Mouse (Mus musculus): ENCODE results near the gene Ippk. TPM values are rescaled to one million over a fixed set of nuclear protein-coding genes. Genes with fewer than 3 reads are reported as not detected.

Gene Ippk
- polyA plus RNA-seq, 1 experiment from 2014 or later: 14.1 TPM

GRCm38 (mm10) chr13:49478851-49479374, 57.9 kb downstream of the Ippk start:
- DNase-seq (ENCODE audit: low read depth, low spot score) (no peak), ATAC-seq (no peak)
- no peaks in the 10 kb centered on the region for H3K27me3 ChIP-seq
- no peak for TF ChIP-seq CTCF (IDR thresholded peaks at IDR 0.05)
- in situ Hi-C loops (cut with MboI; ENCODE audit: low pct_unique_long_range_greater_than_20kb): no loop called here
- ChIA-PET CTCF (interaction anchor here (1.9 to 4.9 kb wide), 2 partner anchors 11 kb away, joined by 7 to 21 read pairs; no protein-coding TSS in a partner anchor), POLR2A (no interaction called here)

DNA sequence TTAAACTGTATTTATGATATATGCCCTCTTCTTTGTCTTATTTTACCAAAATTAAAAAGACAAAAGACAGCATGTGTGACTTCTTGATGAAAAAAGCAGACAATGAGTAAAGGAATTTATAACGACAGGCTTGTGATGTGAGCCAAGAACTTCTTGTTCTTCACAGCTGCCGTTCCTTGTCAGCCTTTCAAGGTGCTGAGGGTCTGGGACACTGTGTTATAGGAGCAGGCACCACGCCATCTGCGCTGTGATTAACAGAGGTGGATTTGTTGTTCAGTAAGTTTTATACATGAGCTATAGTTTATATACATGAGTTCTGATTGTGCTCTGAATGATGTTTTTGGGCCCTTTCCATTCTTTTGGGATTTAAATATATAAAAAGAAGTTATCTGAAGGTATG, 58.4 kb downstream of the Ippk start:
- ChIA-PET CTCF (interaction anchor here (1.9 to 4.9 kb wide), 2 partner anchors 10 to 11 kb away, joined by 7 to 21 read pairs; no protein-coding TSS in a partner anchor), POLR2A (no interaction called here)
- H3K27me3 ChIP-seq: no peaks in the 10 kb centered on the region
- in situ Hi-C loops (cut with MboI; ENCODE audit: low pct_unique_long_range_greater_than_20kb): no loop called here
- TF ChIP-seq CTCF (IDR thresholded peaks at IDR 0.05): no peak
- no peak for ATAC-seq
- DNase-seq (ENCODE audit: low read depth, low spot score): no peak

- no peak for ATAC-seq
- no peak for TF ChIP-seq CTCF (IDR thresholded peaks at IDR 0.05)
- DNase-seq (ENCODE audit: low read depth, low spot score): no peak
- in situ Hi-C loops (cut with MboI; ENCODE audit: low pct_unique_long_range_greater_than_20kb): no loop called here
- H3K27me3 ChIP-seq: no peaks in the 10 kb centered on the region
- ChIA-PET CTCF (interaction anchor here (1.9 to 4.9 kb wide), 2 partner anchors 10 to 12 kb away, joined by 7 to 21 read pairs; no protein-coding TSS in a partner anchor), POLR2A (no interaction called here)
Observed at GRCm38 (mm10) chr13:49480057-49480456, 59.0 kb downstream of the Ippk start.

DNA sequence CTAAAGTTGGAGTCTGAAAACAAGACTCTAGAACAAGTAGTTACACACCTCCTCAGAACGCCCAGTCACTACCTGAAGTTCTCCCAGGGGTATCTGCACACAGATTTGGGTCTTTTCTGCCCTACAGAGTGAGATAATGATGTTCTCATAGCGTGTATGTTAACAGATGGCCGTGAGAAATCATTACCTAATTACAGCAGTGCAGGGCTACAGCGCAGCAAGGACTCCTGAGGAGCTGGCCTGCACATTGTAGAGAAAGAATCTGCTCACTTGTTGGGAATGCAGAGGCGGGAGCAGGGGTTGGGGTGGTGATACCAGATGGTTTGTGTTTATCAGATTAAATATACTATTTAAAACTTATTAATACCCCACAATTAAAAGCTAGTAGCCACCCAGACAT, 59.5 kb downstream of the Ippk start:
- TF ChIP-seq CTCF (IDR thresholded peaks at IDR 0.05): no peak
- ChIA-PET CTCF (interaction anchor here (1.5 to 4.9 kb wide), 2 partner anchors 12 kb away, joined by 5 to 21 read pairs; partner anchors contain the start of gene Tes3-ps), POLR2A (interaction anchor here (0.9 kb wide), 1 partner anchor 19 kb away, joined by 3 read pairs; no protein-coding TSS in a partner anchor)
- DNase-seq (ENCODE audit: low read depth, low spot score) (no peak), ATAC-seq (no peak)
- in situ Hi-C loops (cut with MboI; ENCODE audit: low pct_unique_long_range_greater_than_20kb): no loop called here
- H3K27me3 ChIP-seq: no peaks in the 10 kb centered on the region

DNA sequence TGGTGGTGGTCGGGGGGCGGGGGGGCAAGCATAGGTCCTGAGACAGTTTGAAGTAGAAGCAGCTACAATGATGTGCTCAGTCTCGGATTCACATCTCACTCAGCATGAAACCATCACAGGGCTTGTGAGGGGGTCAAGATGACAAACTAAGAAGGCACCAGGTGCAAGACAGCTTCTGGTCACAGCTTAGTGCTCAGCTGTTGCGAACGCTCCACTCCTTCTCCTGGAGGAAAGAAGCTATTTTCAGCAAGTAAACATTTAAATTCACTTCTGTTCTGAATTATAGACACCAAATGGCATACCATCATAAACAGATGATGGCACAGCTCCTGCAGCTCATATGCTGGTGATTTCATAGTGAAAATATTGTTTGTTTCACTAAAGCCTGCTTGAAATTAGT, 64.3 kb downstream of the Ippk start:
- in situ Hi-C loops (cut with MboI; ENCODE audit: low pct_unique_long_range_greater_than_20kb): no loop called here
- DNase-seq (ENCODE audit: low read depth, low spot score) (no peak), ATAC-seq (no peak)
- CTCF ChIA-PET: interaction anchor here (1.0 kb wide), 1 partner anchor 16 kb away, joined by 3 read pairs; no protein-coding TSS in a partner anchor
- no peak for TF ChIP-seq CTCF (IDR thresholded peaks at IDR 0.05)
- POLR2A ChIA-PET: no interaction called here
- no peaks in the 10 kb centered on the region for H3K27me3 ChIP-seq

DNA sequence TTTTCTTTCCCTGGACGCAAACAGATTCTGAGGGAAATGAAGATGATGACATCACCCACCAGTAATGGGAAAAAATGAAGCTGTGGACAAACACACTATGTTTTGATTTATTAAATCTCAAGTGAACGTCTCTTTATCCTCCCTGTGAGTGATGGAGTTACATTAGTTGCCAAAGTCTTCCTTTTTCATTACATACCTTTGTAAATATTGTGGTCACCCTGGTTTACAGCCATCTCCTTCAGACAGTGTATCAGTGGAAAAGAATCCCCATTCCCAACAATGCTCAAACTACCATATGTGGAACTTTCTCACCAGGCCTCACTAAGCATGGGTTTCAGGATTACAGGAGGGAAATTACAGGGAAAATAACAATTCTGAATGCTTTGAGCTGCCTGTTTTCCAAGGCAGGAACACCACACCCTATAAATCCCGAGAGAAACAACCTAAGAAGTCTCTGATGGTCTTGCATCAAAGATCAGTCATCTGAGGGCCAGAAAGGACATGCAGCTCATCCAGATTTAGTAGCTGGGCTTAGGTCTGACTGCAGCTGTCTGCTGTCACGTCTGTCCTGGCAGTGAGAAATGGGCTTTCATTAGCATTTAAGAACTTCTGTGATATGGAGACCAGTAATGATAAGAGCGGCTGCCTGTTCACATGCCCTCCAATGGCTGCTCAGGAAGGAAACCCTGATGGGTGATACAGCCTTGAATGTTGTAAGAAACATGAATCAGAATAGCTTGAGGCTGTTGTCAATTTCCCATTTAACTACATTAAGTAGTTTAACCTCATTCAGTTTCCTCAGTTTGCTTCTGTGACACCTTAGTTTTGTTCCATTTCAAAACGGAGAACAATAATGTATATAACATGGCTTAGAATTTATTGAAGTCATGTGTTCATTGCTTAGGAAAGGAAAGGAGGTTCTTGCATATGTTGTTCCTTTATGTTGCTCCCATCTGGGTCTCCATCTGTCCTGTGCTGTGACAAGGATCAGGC, 71.6 kb downstream of the Ippk start, which contains the start of gene Tes3-ps:
TSS of gene Tes3-ps (plus strand) at position 943 of the 993 bp plus-strand sequence.
- ATAC-seq (peak; percentile 17), DNase-seq (ENCODE audit: low read depth, low spot score) (peak; percentile 64)
- in situ Hi-C loops (cut with MboI; ENCODE audit: low pct_unique_long_range_greater_than_20kb): no loop called here
- H3K27me3 ChIP-seq: no peaks in the 10 kb centered on the region
- ChIA-PET CTCF (interaction anchor here (0.7 to 2.0 kb wide), 7 partner anchors 8 to 26 kb away, joined by 3 to 6 read pairs (median 3); no protein-coding TSS in a partner anchor), POLR2A (interaction anchor here (1.7 kb wide), 1 partner anchor 15 kb away, joined by 3 read pairs; no protein-coding TSS in a partner anchor)
- no peak for TF ChIP-seq CTCF (IDR thresholded peaks at IDR 0.05)

GRCm38 (mm10) chr13:49504510-49504909, 83.5 kb downstream of the Ippk start, which contains the start of gene Ecm2:
Ecm2 (plus strand) TSS chr13:49504810.
- ChIA-PET POLR2A (no interaction called here), CTCF (interaction anchor here (1.0 to 1.4 kb wide), 2 partner anchors 12 to 37 kb away, joined by 3 read pairs; partner anchors contain the start of gene Tes3-ps)
- no peak for ATAC-seq
- TF ChIP-seq CTCF (IDR thresholded peaks at IDR 0.05): no peak
- in situ Hi-C loops (cut with MboI; ENCODE audit: low pct_unique_long_range_greater_than_20kb): no loop called here
- DNase-seq (ENCODE audit: low read depth, low spot score): no peak
- no peaks in the 10 kb centered on the region for H3K27me3 ChIP-seq

GRCm38 (mm10) chr13:49505776-49506175, 84.7 kb downstream of the Ippk start:
- no peaks in the 10 kb centered on the region for H3K27me3 ChIP-seq
- no peak for TF ChIP-seq CTCF (IDR thresholded peaks at IDR 0.05)
- DNase-seq (ENCODE audit: low read depth, low spot score) (no peak), ATAC-seq (no peak)
- in situ Hi-C loops (cut with MboI; ENCODE audit: low pct_unique_long_range_greater_than_20kb): no loop called here
- ChIA-PET CTCF (interaction anchor here (1.4 kb wide), 1 partner anchor 13 kb away, joined by 3 read pairs; the partner anchor contains the start of gene Tes3-ps), POLR2A (no interaction called here)

DNA sequence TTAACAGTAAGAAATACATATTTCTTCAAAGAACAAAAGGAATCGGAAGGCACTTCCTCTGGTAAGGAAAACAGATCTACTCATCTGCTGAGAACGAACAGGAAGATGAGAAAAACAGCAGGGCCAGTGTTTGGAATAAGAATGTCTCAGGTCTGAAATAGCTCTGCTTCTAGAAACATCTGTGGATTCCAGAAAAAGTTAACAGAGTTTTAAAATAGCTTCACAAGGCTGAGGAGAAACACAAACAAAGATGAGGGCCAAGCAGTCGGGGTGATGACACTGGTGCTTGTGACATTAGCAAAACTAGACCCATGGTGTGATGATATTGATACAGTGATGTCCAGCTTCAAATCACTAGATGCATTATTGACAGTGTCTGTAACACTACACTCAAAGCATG, 86.1 kb downstream of the Ippk start:
- ATAC-seq (no peak), DNase-seq (ENCODE audit: low read depth, low spot score) (no peak)
- ChIA-PET CTCF (no interaction called here), POLR2A (interaction anchor here (0.6 kb wide), 1 partner anchor 23 kb away, joined by 3 read pairs; no protein-coding TSS in a partner anchor)
- TF ChIP-seq CTCF (IDR thresholded peaks at IDR 0.05): no peak
- H3K27me3 ChIP-seq: no peaks in the 10 kb centered on the region
- in situ Hi-C loops (cut with MboI; ENCODE audit: low pct_unique_long_range_greater_than_20kb): no loop called here

Other genes starting within 250 kb of the Ippk start
- 106 TPM for gene Ninj1, start 233.8 kb upstream of the Ippk start, polyA plus RNA-seq (2021)
- 58.9 TPM for gene Card19, start 205.2 kb upstream of the Ippk start, polyA plus RNA-seq (2021)
- not detected for gene Susd3, start 172.5 kb upstream of the Ippk start, polyA plus RNA-seq (2021)
- 79.4 TPM for gene Fgd3, start 100.9 kb upstream of the Ippk start, polyA plus RNA-seq (2021)
- 45.2 TPM for gene Bicd2, start 79.7 kb upstream of the Ippk start, polyA plus RNA-seq (2021)
- gene Tes3-ps, start 72.1 kb downstream of the Ippk start, polyA plus RNA-seq (2021): 5.1 TPM
- 0.10 TPM for gene Ecm2, start 83.6 kb downstream of the Ippk start, polyA plus RNA-seq (2021)
- gene Aspn, start 123.2 kb downstream of the Ippk start, polyA plus RNA-seq (2021): not detected
- 12.8 TPM for gene Omd, start 161.2 kb downstream of the Ippk start, polyA plus RNA-seq (2021)
- gene Ogn, start 186.8 kb downstream of the Ippk start, polyA plus RNA-seq (2021): 235 TPM
- 9.1 TPM for gene Cenpp, start 231.5 kb downstream of the Ippk start, polyA plus RNA-seq (2021)
- 15.0 TPM for gene Nol8, start 231.8 kb downstream of the Ippk start, polyA plus RNA-seq (2021)